Mouse (Mus musculus) subcutaneous adipose tissue, adult 2 months (tissue): Measurements from ENCODE around the gene Gp1ba. TPM values are rescaled to one million over a fixed set of nuclear protein-coding genes. Genes with fewer than 3 reads are reported as not detected.

Experiments used
- polyA plus RNA-seq: library from polyadenylated mRNA; depleted of rRNA; stranded (reverse); fragments of >200 nt; gene quantifications from 2 replicates; pipeline ENCODE4 v1.2.3, GENCODE M21; 2012; ENCODE audit warnings: low replicate concordance; rRNA removed

Gp1ba gene
- polyA plus RNA-seq = not detected in 2 replicates

GRCm38 (mm10) chr11:70638714-70639278, at the start of gene Gp1ba:
Gp1ba (plus strand) TSS chr11:70639122.

GRCm38 (mm10) chr11:70615516-70616093, 23.3 kb upstream of the Gp1ba start, which contains the start of gene 4930544D05Rik:
4930544D05Rik (plus strand) TSS chr11:70615848.

GRCm38 (mm10) chr11:70619101-70619500, 19.8 kb upstream of the Gp1ba start, which contains the start of gene Chrne:
Chrne (minus strand) TSS chr11:70619216.

GRCm38 (mm10) chr11:70646691-70647650, 8.0 kb downstream of the Gp1ba start, which contains the start of the genes Rnf167 and Slc25a11:
Rnf167 (plus strand) TSS chr11:70647235.
Slc25a11 (minus strand) TSS chr11:70647479.

GRCm38 (mm10) chr11:70654198-70654922, 15.4 kb downstream of the Gp1ba start, which contains the start of gene Pfn1:
Pfn1 (minus strand) TSS chr11:70654644.

GRCm38 (mm10) chr11:70656964-70657363, 18.0 kb downstream of the Gp1ba start, which contains the start of gene Eno3:
Eno3 (plus strand) TSS chr11:70657202.

GRCm38 (mm10) chr11:70668771-70669505, 30.0 kb downstream of the Gp1ba start, which contains the start of gene Spag7:
Spag7 (minus strand) TSS chr11:70669416.

GRCm38 (mm10) chr11:70687601-70688199, 48.8 kb downstream of the Gp1ba start, which contains the start of gene Camta2:
Camta2 (minus strand) TSS chr11:70688105.

Other genes with a start within 250 kb of the Gp1ba start
- gene Pelp1, start 229.1 kb upstream of the Gp1ba start, polyA plus RNA-seq = 20.8 and 30.6 TPM in 2 replicates
- gene Arrb2, start 206.5 kb upstream of the Gp1ba start, polyA plus RNA-seq = 59.2 and 84.6 TPM in 2 replicates
- 25.2 and 25.9 TPM in 2 replicates for gene Med11, start 187.2 kb upstream of the Gp1ba start, polyA plus RNA-seq
- 6.1 and 13.8 TPM in 2 replicates for gene Zmynd15, start 179.7 kb upstream of the Gp1ba start, polyA plus RNA-seq
- 22.2 and 63.5 TPM in 2 replicates for gene Cxcl16, start 179.1 kb upstream of the Gp1ba start, polyA plus RNA-seq
- 0.99 and 1.3 TPM in 2 replicates for gene Tm4sf5, start 133.9 kb upstream of the Gp1ba start, polyA plus RNA-seq
- 0.34 and 0.57 TPM in 2 replicates for gene Vmo1, start 124.5 kb upstream of the Gp1ba start, polyA plus RNA-seq
- gene Gltpd2, start 119.9 kb upstream of the Gp1ba start, polyA plus RNA-seq = 0.51 TPM in 1 of 2 replicates, not detected in the other
- gene Psmb6, start 113.8 kb upstream of the Gp1ba start, polyA plus RNA-seq = 334 and 427 TPM in 2 replicates
- not detected in 2 replicates for gene Gm40193, start 106.2 kb upstream of the Gp1ba start, polyA plus RNA-seq
- 41.2 and 46.2 TPM in 2 replicates for gene Pld2, start 99.1 kb upstream of the Gp1ba start, polyA plus RNA-seq
- gene Mink1, start 76.2 kb upstream of the Gp1ba start, polyA plus RNA-seq = 57.5 and 70.6 TPM in 2 replicates
- not detected in 2 replicates for gene 4930544D05Rik, start 23.3 kb upstream of the Gp1ba start, polyA plus RNA-seq
- 0.18 and 0.30 TPM in 2 replicates for gene Chrne, start 19.9 kb upstream of the Gp1ba start, polyA plus RNA-seq
- gene Rnf167, start 8.1 kb downstream of the Gp1ba start, polyA plus RNA-seq = 99.1 and 107 TPM in 2 replicates
- gene Slc25a11, start 8.4 kb downstream of the Gp1ba start, polyA plus RNA-seq = 138 and 142 TPM in 2 replicates
- gene Pfn1, start 15.5 kb downstream of the Gp1ba start, polyA plus RNA-seq = 915 and 1,415 TPM in 2 replicates
- gene Eno3, start 18.1 kb downstream of the Gp1ba start, polyA plus RNA-seq = 12.2 and 21.2 TPM in 2 replicates
- gene Spag7, start 30.3 kb downstream of the Gp1ba start, polyA plus RNA-seq = 44.8 and 49.6 TPM in 2 replicates
- 32.0 and 38.5 TPM in 2 replicates for gene Camta2, start 49.0 kb downstream of the Gp1ba start, polyA plus RNA-seq
- 10.2 and 25.4 TPM in 2 replicates for gene Inca1, start 61.0 kb downstream of the Gp1ba start, polyA plus RNA-seq
- 94.0 and 111 TPM in 2 replicates for gene Kif1c, start 61.4 kb downstream of the Gp1ba start, polyA plus RNA-seq
- gene Zfp3, start 125.1 kb downstream of the Gp1ba start, polyA plus RNA-seq = 2.4 and 3.5 TPM in 2 replicates
- gene Scimp, start 173.5 kb downstream of the Gp1ba start, polyA plus RNA-seq = 0.72 and 2.6 TPM in 2 replicates
- gene Rabep1, start 205.7 kb downstream of the Gp1ba start, polyA plus RNA-seq = 4.6 and 5.5 TPM in 2 replicates